Mouse (Mus musculus) liver, embryonic 14.5 days (tissue): ENCODE data around the gene Hacd4.

Experiments
- CTCF ChIP-seq: IDR thresholded peaks from 2 replicates; pipeline ENCODE4 v1.5.1; 2016; ENCODE audit warnings: antibody characterized with exemption, low read depth, control low read depth
- EP300 ChIP-seq: IDR thresholded peaks from 2 replicates; pipeline ENCODE4 v1.6.1; 2016; ENCODE audit warnings: antibody characterized with exemption, low read depth

DNA sequence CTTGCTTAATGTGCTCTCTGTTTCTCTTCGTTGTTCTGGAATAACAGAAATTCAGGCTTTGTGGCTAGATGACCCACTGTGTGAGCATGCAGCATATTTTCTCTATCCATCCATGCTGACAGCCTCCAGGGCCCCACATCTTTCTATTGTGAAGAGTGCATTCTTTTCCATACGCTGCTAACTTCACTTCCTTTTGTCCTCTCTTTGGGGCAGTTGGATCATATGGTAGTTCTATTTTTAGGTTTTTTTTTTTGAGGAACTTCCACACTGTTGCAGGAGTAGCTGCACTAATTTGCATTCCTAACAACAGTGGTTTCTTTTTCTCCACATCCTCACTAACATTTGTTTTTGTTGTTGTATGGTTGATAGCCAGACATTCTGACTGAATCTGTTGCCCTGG is 23.7 kb downstream of the Hacd4 start:
- TF ChIP-seq CTCF (no peak), EP300 (no peak)
